Mouse (Mus musculus) ES-E14 (cell line): Measurements from ENCODE around the gene Slc9a9. TPM values are rescaled to one million over a fixed set of nuclear protein-coding genes. Genes with fewer than 3 reads are reported as not detected.

Experiments
- DNase-seq: peaks from one replicate; pipeline ENCODE4 v3.0.0-alpha.2; 2013; ENCODE audit warnings: low read depth, low spot score
- H3K27ac ChIP-seq: 2 replicates; pipeline ENCODE4 v1.5.1; 2012; ENCODE audit warnings: low read depth, mild to moderate bottlenecking, low read length, moderate library complexity, mixed read lengths; ENCODE audit not compliant: poor library complexity, insufficient read depth, severe bottlenecking
- H3K36me3 ChIP-seq: 2 replicates; pipeline ENCODE4 v1.6.1; 2012; ENCODE audit warnings: mild to moderate bottlenecking, low read length, moderate library complexity, mixed read lengths; ENCODE audit not compliant: control insufficient read depth, poor library complexity, insufficient read depth, severe bottlenecking
- H3K4me1 ChIP-seq, 2 experiments: fragments of 150-350 bp in 1 of 2; sonication (generic) in 1 of 2; 2 replicates each; pipeline ENCODE4 v1.6.1; 2012; ENCODE audit warnings: low read length in 2 of 2, mild to moderate bottlenecking in 1 of 2, mixed read lengths in 1 of 2; ENCODE audit not compliant: control insufficient read depth in 2 of 2, insufficient read depth in 2 of 2, poor library complexity in 1 of 2
- H3K4me3 ChIP-seq, 2 experiments: fragments of 150-350 bp in 1 of 2; sonication (generic) in 1 of 2; 2 replicates each; pipeline ENCODE4 v1.5.1; 2012; ENCODE audit warnings: low read length in 2 of 2, low read depth in 1 of 2, mild to moderate bottlenecking in 1 of 2, mixed read lengths in 1 of 2; ENCODE audit not compliant: insufficient read depth in 1 of 2, poor library complexity in 1 of 2, severe bottlenecking in 1 of 2
- H3K9ac ChIP-seq: 2 replicates; pipeline ENCODE4 v1.6.1; 2012; ENCODE audit warnings: low read depth, mild to moderate bottlenecking, low read length, mixed read lengths; ENCODE audit not compliant: poor library complexity, insufficient read depth, severe bottlenecking
- H3K9me3 ChIP-seq: fragments of 150-350 bp; sonication (generic); 2 replicates; pipeline ENCODE4 v1.6.1; 2012; ENCODE audit warnings: low read depth, mild to moderate bottlenecking, low read length; ENCODE audit not compliant: control insufficient read depth, insufficient read depth
- CHD2 ChIP-seq: IDR thresholded peaks from 2 replicates; pipeline ENCODE4 v1.6.1; 2014; ENCODE audit warnings: mild to moderate bottlenecking, low read depth, low read length, inconsistent platforms
- HCFC1 ChIP-seq: IDR thresholded peaks from 2 replicates; pipeline ENCODE4 v1.6.1; 2012; ENCODE audit warnings: low read length, inconsistent platforms, borderline replicate concordance; ENCODE audit not compliant: insufficient read depth
- MAFK ChIP-seq: IDR thresholded peaks from 2 replicates; pipeline ENCODE4 v1.6.1; 2014; ENCODE audit warnings: mild to moderate bottlenecking, low read depth, low read length, inconsistent platforms; ENCODE audit not compliant: insufficient read depth
- ZC3H11A ChIP-seq: IDR thresholded peaks from 2 replicates; pipeline ENCODE4 v1.6.1; 2012; ENCODE audit warnings: low read depth, mild to moderate bottlenecking, inconsistent platforms, low read length, borderline replicate concordance
- ZNF384 ChIP-seq: IDR thresholded peaks from 2 replicates; pipeline ENCODE4 v1.6.1; 2012; ENCODE audit warnings: low read depth, low read length, inconsistent platforms
- in situ Hi-C, 2 experiments: fragments of 600-800 bp; cut with MboI; formaldehyde crosslinking; loops; one replicate each; pipeline ENCODE4 v1.15.1; 2025; ENCODE audit warnings: low sequenced_read_pairs in 2 of 2, inconsistent platforms in 1 of 2; ENCODE audit not compliant: unreplicated experiment in 2 of 2
- total RNA-seq: library from RNA; depleted of rRNA; stranded (reverse); fragments of 300-350 nt; gene quantifications from 2 replicates; pipeline ENCODE4 v1.2.3, GENCODE M21; 2012

The Slc9a9 gene
- total RNA-seq, 1 experiment: 0.13 TPM

GRCm38 (mm10) chr9:95020136-95020706 is 350.5 kb downstream of the Slc9a9 start:
- no peaks in the 10 kb centered on the region for H3K36me3 ChIP-seq
- no peaks in the 10 kb centered on the region for H3K9me3 ChIP-seq
- in situ Hi-C loops: no loop called here
- no peaks in the 10 kb centered on the region for H3K4me1 ChIP-seq
- no peak overlapping the region for H3K9ac ChIP-seq
- no peak for DNase-seq
- no peak overlapping the region for H3K27ac ChIP-seq
- no peak overlapping the region for H3K4me3 ChIP-seq
- TF ChIP-seq ZNF384: no peak
- no peak for TF ChIP-seq ZC3H11A
- TF ChIP-seq HCFC1: no peak

DNA sequence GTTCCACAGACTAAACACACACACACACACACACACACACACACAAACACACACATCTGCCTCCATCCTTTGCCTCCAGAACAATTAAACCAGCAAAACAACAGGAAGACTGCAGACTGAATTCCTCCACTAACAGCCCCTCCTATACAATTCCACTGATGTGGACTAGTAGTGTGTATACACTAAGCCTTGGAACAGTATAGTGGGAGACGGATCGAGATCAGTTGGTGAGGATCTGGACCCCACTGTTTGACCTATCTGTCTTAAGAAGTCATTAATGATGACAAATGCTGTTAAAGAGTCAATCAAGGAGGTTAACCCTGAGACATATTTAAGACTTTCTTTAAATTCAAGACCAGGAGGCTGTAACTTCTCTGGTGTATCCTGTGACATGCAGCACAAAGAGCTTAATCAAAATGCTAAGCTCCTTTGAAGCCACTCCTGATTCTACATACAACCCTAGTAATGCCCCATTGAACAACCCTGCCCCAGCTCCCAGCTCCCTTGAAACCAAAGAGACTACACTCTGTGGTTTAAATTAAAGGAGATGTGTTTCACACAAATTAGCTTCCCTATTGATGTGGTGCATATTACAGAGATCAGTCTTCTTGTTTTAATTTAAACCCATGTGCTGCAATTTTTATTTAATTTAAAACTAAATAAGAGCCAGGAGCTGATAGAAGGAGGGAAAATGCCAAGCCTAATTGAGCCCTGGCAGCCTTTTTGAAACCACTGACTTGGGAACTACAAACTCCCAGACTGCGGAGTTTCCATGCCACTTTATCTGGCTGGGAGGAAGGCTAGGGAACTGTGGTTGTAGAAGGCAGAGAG is 364.6 kb downstream of the Slc9a9 start:
- no peaks in the 10 kb centered on the region for H3K4me1 ChIP-seq
- in situ Hi-C loops: no loop called here

GRCm38 (mm10) chr9:95036209-95036608 is 366.5 kb downstream of the Slc9a9 start:
- no peak for DNase-seq
- Histone ChIP-seq H3K36me3 (no peaks in the 10 kb centered on the region), H3K27ac (no peak overlapping the region), H3K4me3 (no peak overlapping the region), H3K9ac (no peak overlapping the region), H3K4me1 (no peaks in the 10 kb centered on the region), H3K9me3 (no peaks in the 10 kb centered on the region)
- no peak for TF ChIP-seq MAFK
- TF ChIP-seq ZC3H11A: no peak
- no peak for TF ChIP-seq HCFC1
- no peak for TF ChIP-seq CHD2
- no peak for TF ChIP-seq ZNF384
- in situ Hi-C loops: no loop called here

More for the DNA sequence above, 364.6 kb downstream of the Slc9a9 start:
- H3K9ac ChIP-seq: no peak overlapping the region
- TF ChIP-seq ZC3H11A: no peak
- no peak overlapping the region for H3K4me3 ChIP-seq
- H3K27ac ChIP-seq: no peak overlapping the region
- H3K9me3 ChIP-seq: no peaks in the 10 kb centered on the region
- H3K36me3 ChIP-seq: no peaks in the 10 kb centered on the region
- no peak for DNase-seq

DNA sequence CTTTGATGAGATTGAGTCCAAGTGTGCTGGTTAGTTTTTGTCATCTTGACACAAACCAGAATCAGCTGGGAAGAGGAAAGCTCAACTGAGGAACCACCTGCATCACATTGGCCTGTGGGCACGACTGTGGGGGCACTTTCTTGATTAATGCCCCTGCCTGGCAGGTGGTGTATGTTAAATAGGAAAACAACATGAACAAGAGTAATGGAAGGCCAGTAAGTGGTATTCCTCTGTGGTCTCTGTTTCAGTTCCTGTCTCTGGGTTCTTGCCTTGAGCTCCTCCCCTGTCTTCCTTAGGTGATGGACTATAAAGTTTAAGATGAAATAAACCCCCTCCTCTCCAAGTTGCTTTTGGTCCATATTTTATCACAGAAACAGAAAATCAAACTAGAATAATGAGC is 372.7 kb downstream of the Slc9a9 start:
- TF ChIP-seq CHD2 (no peak), HCFC1 (no peak), ZNF384 (no peak), ZC3H11A (no peak), MAFK (no peak)
- Histone ChIP-seq H3K4me1 (no peaks in the 10 kb centered on the region), H3K36me3 (no peaks in the 10 kb centered on the region), H3K9me3 (no peaks in the 10 kb centered on the region), H3K4me3 (no peak overlapping the region), H3K9ac (no peak overlapping the region), H3K27ac (no peak overlapping the region)
- no peak for DNase-seq
- in situ Hi-C loops: no loop called here

GRCm38 (mm10) chr9:95052160-95052559 is 382.5 kb downstream of the Slc9a9 start:
- no peak for TF ChIP-seq ZNF384
- TF ChIP-seq HCFC1: no peak
- no peak for TF ChIP-seq CHD2
- TF ChIP-seq MAFK: no peak
- no peak for TF ChIP-seq ZC3H11A
- DNase-seq: no peak
- Histone ChIP-seq H3K36me3 (no peaks in the 10 kb centered on the region), H3K4me3 (no peak overlapping the region), H3K27ac (no peak overlapping the region), H3K4me1 (no peaks in the 10 kb centered on the region), H3K9ac (no peak overlapping the region), H3K9me3 (no peaks in the 10 kb centered on the region)
- in situ Hi-C loops: no loop called here
